Mouse (Mus musculus) olfactory bulb, adult 2 months (tissue): ENCODE results near the gene Ankrd40.

ENCODE experiments used
- CTCF ChIP-seq: fragments of 200-500 bp; IDR thresholded peaks from 2 replicates; pipeline ENCODE4 v1.5.1; 2012; ENCODE audit warnings: low read depth, mild to moderate bottlenecking, low read length, moderate library complexity; ENCODE audit not compliant: insufficient read depth
- POLR2A ChIP-seq: fragments of 200-500 bp; IDR thresholded peaks from 2 replicates; pipeline ENCODE4 v1.6.1; 2012; ENCODE audit warnings: mild to moderate bottlenecking, low read depth, low read length, moderate library complexity; ENCODE audit not compliant: insufficient read depth

- TF ChIP-seq POLR2A (no peak), CTCF (no peak)
Observed at GRCm38 (mm10) chr11:94389021-94389420, 61.2 kb downstream of the Ankrd40 start.
